Mouse (Mus musculus) thymus, adult 18-20 months (tissue): Measurements from ENCODE around the gene Adcy9.
"Not testable (repeated sequence)": the region's sequence is repeated elsewhere in the genome, so short reads cannot be mapped to it uniquely, and the experiment has no call there.

Experiments used
- DNase-seq, 2 experiments: peaks; one replicate each; pipeline ENCODE4 v3.0.0; 2022; ENCODE audit warnings: mixed read lengths in 2 of 2

Adcy9 gene

GRCm38 (mm10) chr16:4381487-4381886 is 38.8 kb downstream of the Adcy9 start:
- DNase-seq, result no peak

GRCm38 (mm10) chr16:4378788-4379187 is 41.5 kb downstream of the Adcy9 start:
- no peak for DNase-seq

GRCm38 (mm10) chr16:4377556-4377955 is 42.7 kb downstream of the Adcy9 start:
- DNase-seq, result no peak

GRCm38 (mm10) chr16:4374780-4375380 is 45.4 kb downstream of the Adcy9 start:
- no peak for DNase-seq

- no peak for DNase-seq
Observed at GRCm38 (mm10) chr16:4374270-4374669, 46.0 kb downstream of the Adcy9 start.

GRCm38 (mm10) chr16:4371039-4371438 is 49.3 kb downstream of the Adcy9 start:
- no peak for DNase-seq

- no peak for DNase-seq
Observed at GRCm38 (mm10) chr16:4370141-4370541, 50.2 kb downstream of the Adcy9 start.

GRCm38 (mm10) chr16:4367930-4368329 is 52.4 kb downstream of the Adcy9 start:
- DNase-seq, result no peak

GRCm38 (mm10) chr16:4367291-4367690 is 53.0 kb downstream of the Adcy9 start:
- DNase-seq, result no peak

GRCm38 (mm10) chr16:4366671-4367070 is 53.6 kb downstream of the Adcy9 start:
- no peak for DNase-seq

GRCm38 (mm10) chr16:4363341-4364116 is 56.8 kb downstream of the Adcy9 start:
- DNase-seq, result no peak

- DNase-seq, result no peak
Observed at GRCm38 (mm10) chr16:4355260-4356043, 64.8 kb downstream of the Adcy9 start.

- DNase-seq, result no peak
Observed at GRCm38 (mm10) chr16:4342579-4342978, 77.7 kb downstream of the Adcy9 start.

- DNase-seq, result no peak
Observed at GRCm38 (mm10) chr16:4341316-4342062, 78.8 kb downstream of the Adcy9 start.

- DNase-seq, result not testable (repeated sequence)
Observed at GRCm38 (mm10) chr16:4339216-4339615, 81.1 kb downstream of the Adcy9 start.

GRCm38 (mm10) chr16:4337269-4337668 is 83.0 kb downstream of the Adcy9 start:
- no peak for DNase-seq

GRCm38 (mm10) chr16:4333788-4334187 is 86.5 kb downstream of the Adcy9 start:
- no peak for DNase-seq

GRCm38 (mm10) chr16:4333371-4333770 is 86.9 kb downstream of the Adcy9 start:
- no peak for DNase-seq

GRCm38 (mm10) chr16:4327081-4327480 is 93.2 kb downstream of the Adcy9 start:
- no peak for DNase-seq

- no peak for DNase-seq
Observed at GRCm38 (mm10) chr16:4325801-4326200, 94.5 kb downstream of the Adcy9 start.

GRCm38 (mm10) chr16:4324967-4325366 is 95.3 kb downstream of the Adcy9 start:
- DNase-seq, result no peak

GRCm38 (mm10) chr16:4320856-4321255 is 99.4 kb downstream of the Adcy9 start:
- DNase-seq, result no peak

GRCm38 (mm10) chr16:4318001-4318526 is 102.2 kb downstream of the Adcy9 start:
- DNase-seq, result no peak
